Mouse (Mus musculus): Measurements from ENCODE around the gene Tmem211. TPM values are rescaled to one million over a fixed set of nuclear protein-coding genes. Genes with fewer than 3 reads are reported as not detected.

Tmem211 gene
- total and polyA plus RNA-seq, 3 experiments = not detected

- H3K36me3 ChIP-seq (replicated peaks in 1 of 2; ENCODE audit: control insufficient read depth in 1 of 2, insufficient read depth in 1 of 2, low read length in 1 of 2) = no peaks in the 10 kb centered on the region
- in situ Hi-C loops (cut with MboI; ENCODE audit: low pct_ligation_motif_present, low pct_unique_long_range_greater_than_20kb, low sequenced_read_pairs) = no loop called here
- H3K4me3 ChIP-seq (replicated peaks in 1 of 3; ENCODE audit: low read depth in 2 of 3, low read length in 2 of 3, poor library complexity in 1 of 3) = no peak overlapping the region
- H3K9me3 ChIP-seq (replicated peaks; ENCODE audit: low read length) = no peaks in the 10 kb centered on the region
- no peak overlapping the region for H3K9ac ChIP-seq (ENCODE audit: insufficient read depth, low read depth)
- H3K79me2 ChIP-seq (replicated peaks; ENCODE audit: control insufficient read depth, extremely low read depth, insufficient read depth, poor library complexity, severe bottlenecking) = no peaks in the 10 kb centered on the region
- no peak for DNase-seq (ENCODE audit: extremely low read depth)
- TF ChIP-seq PAX5 (IDR thresholded peaks at IDR 0.05; ENCODE audit: low read length) (no peak), ELF1 (IDR thresholded peaks at IDR 0.05; ENCODE audit: low read depth, low read length) (no peak), JUND (conservative IDR thresholded peaks at IDR 0.05; ENCODE audit: low read depth, low read length) (no peak), TBP (conservative IDR thresholded peaks at IDR 0.05; ENCODE audit: low read depth, low read length) (no peak), SIN3A (IDR thresholded peaks at IDR 0.05; ENCODE audit: low read length) (no peak), USF2 (conservative IDR thresholded peaks at IDR 0.05; ENCODE audit: low read depth, low read length) (no peak), EP300 (IDR thresholded peaks at IDR 0.05; ENCODE audit: low read length) (no peak), IRF4 (IDR thresholded peaks at IDR 0.05; ENCODE audit: low read depth, low read length) (no peak), RAD21 (IDR thresholded peaks at IDR 0.05; ENCODE audit: low read depth, low read length) (no peak)
- peaks cover 87% of the 10 kb centered on the region for H3K27me3 ChIP-seq (replicated peaks)
- H3K27ac ChIP-seq (ENCODE audit: insufficient read depth, low read depth) = no peak overlapping the region
- H3K4me2 ChIP-seq (ENCODE audit: insufficient read depth, low read depth, poor library complexity, severe bottlenecking) = no peak overlapping the region
- no peaks in the 10 kb centered on the region for H3K4me1 ChIP-seq (ENCODE audit: control insufficient read depth in 1 of 2, insufficient read depth in 2 of 2)
- dilution Hi-C loops (cut with MboI; ENCODE audit: extremely low pct_ligation_motif_present, extremely low pct_unique_long_range_greater_than_20kb, low sequenced_read_pairs) = no loop called here
Observed at GRCm38 (mm10) chr5:113209401-113209750, 17.3 kb upstream of the Tmem211 start.

DNA sequence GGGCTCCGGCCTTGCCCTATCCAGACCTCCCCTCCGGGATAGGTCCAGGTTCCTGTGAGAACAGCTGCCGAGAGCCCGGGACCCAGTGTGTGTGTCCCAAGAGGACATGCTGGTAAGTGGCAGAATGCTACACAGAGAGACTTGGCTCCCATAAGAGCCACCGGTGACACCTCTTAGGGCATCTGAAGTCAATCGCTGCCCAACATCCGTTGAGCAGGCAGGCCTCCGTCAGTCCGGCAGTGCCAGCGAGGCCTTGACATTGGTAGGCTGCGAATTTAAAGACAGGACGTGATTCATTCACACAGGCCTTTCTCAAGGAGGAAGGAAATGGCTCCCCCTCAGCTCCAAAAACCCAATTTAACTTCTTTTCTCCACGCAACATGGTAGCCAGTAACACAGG is 16.8 kb upstream of the Tmem211 start:
- no peak overlapping the region for H3K4me2 ChIP-seq (ENCODE audit: insufficient read depth, low read depth, poor library complexity, severe bottlenecking)
- peaks cover 87% of the 10 kb centered on the region for H3K27me3 ChIP-seq (replicated peaks)
- TF ChIP-seq CHD2 (IDR thresholded peaks at IDR 0.05; ENCODE audit: low read length) (no peak), CHD1 (IDR thresholded peaks at IDR 0.05; ENCODE audit: low read depth, low read length) (no peak), SMC3 (IDR thresholded peaks at IDR 0.05; ENCODE audit: low read depth, low read length) (no peak), TBP (conservative IDR thresholded peaks at IDR 0.05; ENCODE audit: low read depth, low read length) (no peak), ETS1 (conservative IDR thresholded peaks at IDR 0.05; ENCODE audit: low read depth, low read length) (no peak), IRF4 (IDR thresholded peaks at IDR 0.05; ENCODE audit: low read depth, low read length) (no peak), RAD21 (IDR thresholded peaks at IDR 0.05; ENCODE audit: low read depth, low read length) (no peak), MYC (IDR thresholded peaks at IDR 0.05; ENCODE audit: low read depth, low read length) (no peak), ELF1 (IDR thresholded peaks at IDR 0.05; ENCODE audit: low read depth, low read length) (no peak), USF2 (conservative IDR thresholded peaks at IDR 0.05; ENCODE audit: low read depth, low read length) (no peak), SIN3A (IDR thresholded peaks at IDR 0.05; ENCODE audit: low read length) (no peak), MEF2A (IDR thresholded peaks at IDR 0.05; ENCODE audit: borderline replicate concordance, low read depth, low read length) (no peak), NELFE (IDR thresholded peaks at IDR 0.05; ENCODE audit: low read depth, low read length) (no peak), KAT2A (IDR thresholded peaks at IDR 0.05; ENCODE audit: insufficient replicate concordance, low read length) (no peak), HCFC1 (IDR thresholded peaks at IDR 0.05; ENCODE audit: low read depth, low read length) (no peak), UBTF (IDR thresholded peaks at IDR 0.05; ENCODE audit: low read depth, low read length) (no peak), ZKSCAN1 (IDR thresholded peaks at IDR 0.05; ENCODE audit: borderline replicate concordance, low read depth, low read length) (no peak), JUND (conservative IDR thresholded peaks at IDR 0.05; ENCODE audit: low read depth, low read length) (no peak), USF1 (IDR thresholded peaks at IDR 0.05; ENCODE audit: low read depth, low read length) (no peak)
- H3K4me1 ChIP-seq (ENCODE audit: control insufficient read depth in 1 of 2, insufficient read depth in 2 of 2) = no peaks in the 10 kb centered on the region
- DNase-seq (ENCODE audit: extremely low read depth) = no peak
- no peaks in the 10 kb centered on the region for H3K9me3 ChIP-seq (replicated peaks; ENCODE audit: low read length)
- no peaks in the 10 kb centered on the region for H3K79me2 ChIP-seq (replicated peaks; ENCODE audit: control insufficient read depth, extremely low read depth, insufficient read depth, poor library complexity, severe bottlenecking)
- in situ Hi-C loops (cut with MboI; ENCODE audit: low pct_ligation_motif_present, low pct_unique_long_range_greater_than_20kb, low sequenced_read_pairs) = no loop called here
- H3K27ac ChIP-seq (ENCODE audit: insufficient read depth, low read depth) = no peak overlapping the region
- dilution Hi-C loops (cut with MboI; ENCODE audit: extremely low pct_ligation_motif_present, extremely low pct_unique_long_range_greater_than_20kb, low sequenced_read_pairs) = no loop called here
- no peak overlapping the region for H3K4me3 ChIP-seq (replicated peaks in 1 of 3; ENCODE audit: low read depth in 2 of 3, low read length in 2 of 3, poor library complexity in 1 of 3)
- H3K36me3 ChIP-seq (replicated peaks in 1 of 2; ENCODE audit: control insufficient read depth in 1 of 2, insufficient read depth in 1 of 2, low read length in 1 of 2) = no peaks in the 10 kb centered on the region
- H3K9ac ChIP-seq (ENCODE audit: insufficient read depth, low read depth) = no peak overlapping the region
